Mouse (Mus musculus) ovary, postnatal 36 days (tissue): ENCODE measurements around the gene Catsperb.
A peak's percentile ranks its signal among the peaks of the same experiment; 100 is the strongest.
"Not testable (repeated sequence)": the region's sequence is repeated elsewhere in the genome, so short reads cannot be mapped to it uniquely, and the experiment has no call there.

Source experiments
- DNase-seq: peaks from one replicate; pipeline ENCODE4 v3.0.0; 2022; ENCODE audit warnings: low spot score, mixed read lengths

Gene Catsperb

GRCm38 (mm10) chr12:101404353-101404752, at the start of gene Catsperb:
Gene Catsperb, plus strand, starts transcription at chr12:101404653.
- DNase-seq: not testable (repeated sequence)

GRCm38 (mm10) chr12:101361468-101361867, 43.0 kb upstream of the Catsperb start:
- DNase-seq: not testable (repeated sequence)

- DNase-seq: not testable (repeated sequence)
These were observed 23.0 kb upstream of the Catsperb start for GRCm38 (mm10) chr12:101381460-101381859.

GRCm38 (mm10) chr12:101426131-101426530, 21.7 kb downstream of the Catsperb start:
- no peak for DNase-seq

DNA sequence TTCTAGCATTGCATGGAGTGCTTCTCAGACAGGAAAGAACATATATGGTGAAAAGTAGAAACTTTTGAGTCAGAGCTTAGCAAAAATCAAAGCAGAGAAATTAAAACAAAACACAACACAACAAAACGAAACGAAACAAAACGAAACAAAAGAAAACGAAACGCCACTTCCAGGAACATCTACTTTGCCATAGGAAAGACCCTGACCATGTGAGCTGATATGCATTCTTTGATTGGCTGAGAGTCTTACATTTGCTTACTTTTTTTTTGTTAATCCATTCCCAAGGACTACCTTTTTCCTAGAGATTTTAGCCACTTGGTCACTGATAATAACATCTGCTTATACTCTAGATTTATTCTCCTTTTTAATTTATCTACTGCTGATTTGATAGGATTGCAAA, 57.6 kb downstream of the Catsperb start:
- no peak for DNase-seq

GRCm38 (mm10) chr12:101483571-101483970, 79.1 kb downstream of the Catsperb start:
- DNase-seq: no peak

DNA sequence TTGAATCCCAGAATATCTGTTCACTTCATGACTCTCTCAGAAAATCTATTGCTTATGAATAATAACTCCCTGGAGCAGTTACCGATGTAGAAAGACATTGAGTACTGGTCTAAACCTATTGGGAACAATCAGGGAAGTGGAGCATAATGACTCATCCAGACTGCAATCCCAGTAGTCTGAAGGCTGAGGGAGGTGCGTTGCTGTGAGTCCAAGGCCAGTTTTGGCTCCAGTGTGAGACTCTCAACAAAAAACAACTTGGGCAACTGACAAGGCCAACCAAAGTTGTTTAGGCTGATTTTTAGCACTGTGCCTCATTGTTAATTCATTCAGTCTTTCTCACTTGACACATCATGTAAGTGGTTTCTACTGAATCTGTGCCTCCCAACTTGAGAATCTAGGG, 106.9 kb downstream of the Catsperb start:
- peak; percentile 12 for DNase-seq

- not testable (repeated sequence) for DNase-seq
These were observed 202.2 kb downstream of the Catsperb start for GRCm38 (mm10) chr12:101606622-101607021.

DNA sequence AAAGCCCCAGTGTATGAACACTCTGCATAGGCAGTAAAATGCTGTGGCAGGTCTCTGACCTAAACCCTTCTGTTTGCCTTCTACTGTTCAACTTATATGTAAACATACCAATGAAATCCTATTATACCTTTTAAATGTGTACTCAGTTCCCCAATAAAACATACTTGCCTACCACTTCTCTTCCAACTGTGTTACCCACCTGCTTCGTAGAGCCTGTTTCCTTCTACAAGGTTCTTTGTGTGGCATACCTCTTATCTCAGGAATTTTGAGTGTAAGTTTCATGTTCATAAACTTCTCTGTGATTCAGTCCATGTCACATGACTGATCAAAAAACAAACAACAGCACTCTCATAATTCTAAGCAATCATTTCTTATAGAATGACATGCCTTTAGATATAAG, 228.7 kb downstream of the Catsperb start:
- no peak for DNase-seq

DNA sequence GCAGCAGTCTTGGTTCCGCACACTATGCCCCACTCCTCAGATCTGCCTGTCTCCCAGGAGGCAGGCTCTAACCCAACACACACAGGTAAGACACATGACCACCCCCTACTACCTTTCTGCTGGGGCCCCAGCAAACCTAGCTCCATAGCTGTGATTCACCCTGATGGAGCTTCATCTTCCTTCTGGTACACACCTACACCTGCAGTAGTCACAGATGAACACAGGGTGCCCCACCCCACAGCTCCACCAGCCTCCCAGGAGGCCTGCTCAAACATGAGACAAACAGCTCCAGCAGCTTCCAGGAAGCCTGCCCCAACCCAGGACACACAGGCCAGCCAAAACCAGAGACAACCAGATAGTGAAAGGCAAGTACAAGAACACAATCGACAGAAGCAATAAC, 263.0 kb downstream of the Catsperb start:
- no peak for DNase-seq
